Mouse (Mus musculus): ENCODE results near the gene Cnr1. TPM values are rescaled to one million over a fixed set of nuclear protein-coding genes. Genes with fewer than 3 reads are reported as not detected.
A peak's percentile ranks its signal among the peaks of the same experiment; 100 is the strongest.

Gene Cnr1
- 31.9 and 33.9 TPM in 2 replicates for polyA plus RNA-seq (2016; fragmentation: Nextera tagmentation; extraction: Ambion mirVana)

GRCm38 (mm10) chr4:33924234-33924888, at the start of gene Cnr1:
Cnr1 (plus strand) TSS chr4:33924593.
- H3K27me3 ChIP-seq (replicated peaks), result peaks cover 24% of the 10 kb centered on the region
- H3K9ac ChIP-seq, result peak within 1 kb of the TSS; percentile 89
- peak within 1 kb of the TSS; percentile 95 for H3K4me2 ChIP-seq (replicated peaks)
- no peaks in the 10 kb centered on the region for H3K36me3 ChIP-seq
- under 1% methylated on average over 57 of the region's 77 CpGs for WGBS
- H3K27ac ChIP-seq, result peak within 1 kb of the TSS; percentile 87
- peak; percentile 91 for ATAC-seq (ENCODE audit: low FRiP score, low read depth)
- peaks cover 7% of the 10 kb centered on the region; the same call in 1 of the 2 replicates for H3K4me1 ChIP-seq
- peak within 1 kb of the TSS; percentile 68 for H3K4me3 ChIP-seq
- H3K9me3 ChIP-seq, result no peaks in the 10 kb centered on the region

- Histone ChIP-seq H3K4me1 (no peaks in the 10 kb centered on the region), H3K36me3 (no peaks in the 10 kb centered on the region), H3K27me3 (replicated peaks) (no peaks in the 10 kb centered on the region), H3K9me3 (0 out of 2 replicates have a peak, but pooled peaks cover 4% of the 10 kb centered on the region), H3K9ac (no peak overlapping the region), H3K27ac (no peak overlapping the region), H3K4me2 (replicated peaks) (no peak overlapping the region), H3K4me3 (no peak overlapping the region)
- no peak for ATAC-seq (ENCODE audit: low FRiP score, low read depth)
- 89% methylated on average over 3 of the region's 3 CpGs for WGBS
Measured at GRCm38 (mm10) chr4:33879944-33880343, 44.4 kb upstream of the Cnr1 start.

- Histone ChIP-seq H3K9ac (no peak overlapping the region), H3K36me3 (no peaks in the 10 kb centered on the region), H3K4me1 (no peaks in the 10 kb centered on the region), H3K4me3 (no peak overlapping the region), H3K4me2 (replicated peaks) (no peak overlapping the region), H3K27ac (no peak overlapping the region), H3K27me3 (replicated peaks) (no peaks in the 10 kb centered on the region), H3K9me3 (0 out of 2 replicates have a peak, but pooled peaks cover 4% of the 10 kb centered on the region)
- ATAC-seq (ENCODE audit: low FRiP score, low read depth), result no peak
- 84% methylated on average over 3 of the region's 3 CpGs for WGBS
Measured at GRCm38 (mm10) chr4:33886026-33886425, 38.4 kb upstream of the Cnr1 start.

- H3K36me3 ChIP-seq, result no peaks in the 10 kb centered on the region
- H3K4me1 ChIP-seq, result peaks cover 10% of the 10 kb centered on the region; the same call in 1 of the 2 replicates
- H3K27ac ChIP-seq, result no peak overlapping the region
- H3K9ac ChIP-seq, result no peak overlapping the region
- no peaks in the 10 kb centered on the region for H3K27me3 ChIP-seq (replicated peaks)
- WGBS, result 81% methylated on average over 2 of the region's 2 CpGs
- no peak for ATAC-seq (ENCODE audit: low FRiP score, low read depth)
- no peak overlapping the region for H3K4me3 ChIP-seq
- no peaks in the 10 kb centered on the region for H3K9me3 ChIP-seq
- no peak overlapping the region for H3K4me2 ChIP-seq (replicated peaks)
Measured at GRCm38 (mm10) chr4:33889976-33890375, 34.4 kb upstream of the Cnr1 start.

- Histone ChIP-seq H3K27ac (no peak overlapping the region), H3K36me3 (no peaks in the 10 kb centered on the region), H3K27me3 (replicated peaks) (no peaks in the 10 kb centered on the region), H3K9ac (no peak overlapping the region), H3K4me3 (no peak overlapping the region), H3K4me2 (replicated peaks) (no peak overlapping the region), H3K9me3 (no peaks in the 10 kb centered on the region), H3K4me1 (peaks cover 10% of the 10 kb centered on the region; the same call in 1 of the 2 replicates)
- no peak for ATAC-seq (ENCODE audit: low FRiP score, low read depth)
- 13% methylated on average over 7 of the region's 7 CpGs for WGBS
Measured at GRCm38 (mm10) chr4:33892178-33892869, 32.1 kb upstream of the Cnr1 start.

GRCm38 (mm10) chr4:33893841-33894240, 30.6 kb upstream of the Cnr1 start:
- H3K9me3 ChIP-seq, result no peaks in the 10 kb centered on the region
- WGBS, result 77% methylated on average over 7 of the region's 7 CpGs
- no peak for ATAC-seq (ENCODE audit: low FRiP score, low read depth)
- H3K4me3 ChIP-seq, result no peak overlapping the region
- peaks cover 10% of the 10 kb centered on the region; the same call in 1 of the 2 replicates for H3K4me1 ChIP-seq
- no peak overlapping the region for H3K27ac ChIP-seq
- no peaks in the 10 kb centered on the region for H3K27me3 ChIP-seq (replicated peaks)
- no peak overlapping the region for H3K4me2 ChIP-seq (replicated peaks)
- H3K9ac ChIP-seq, result no peak overlapping the region
- H3K36me3 ChIP-seq, result no peaks in the 10 kb centered on the region

- Histone ChIP-seq H3K4me1 (peaks cover 10% of the 10 kb centered on the region; the same call in 1 of the 2 replicates), H3K36me3 (no peaks in the 10 kb centered on the region), H3K27ac (no peak overlapping the region), H3K27me3 (replicated peaks) (no peaks in the 10 kb centered on the region), H3K4me3 (no peak overlapping the region), H3K4me2 (replicated peaks) (no peak overlapping the region), H3K9me3 (no peaks in the 10 kb centered on the region), H3K9ac (no peak overlapping the region)
- 73% methylated on average over 8 of the region's 8 CpGs for WGBS
- ATAC-seq (ENCODE audit: low FRiP score, low read depth), result no peak
Measured at GRCm38 (mm10) chr4:33895046-33895445, 29.3 kb upstream of the Cnr1 start.

DNA sequence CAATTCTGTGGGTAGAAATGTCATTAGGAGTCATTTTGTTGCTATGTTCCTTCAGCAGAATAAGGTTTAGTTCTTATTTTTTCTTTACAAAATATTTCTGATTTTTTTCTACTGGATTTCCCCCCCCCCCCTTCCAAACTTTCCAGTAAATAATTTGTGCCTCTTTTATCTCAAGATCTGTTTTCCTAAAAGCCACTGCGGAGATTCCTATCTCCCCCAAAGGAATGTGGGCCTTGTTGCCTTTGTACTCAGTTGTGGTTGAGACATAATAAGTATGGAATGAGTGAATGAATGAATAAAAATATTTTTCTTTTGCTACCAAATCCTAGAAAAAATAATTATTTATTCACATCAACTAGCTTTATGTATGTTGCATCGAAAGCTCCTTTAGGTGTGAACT, 28.9 kb upstream of the Cnr1 start:
- Histone ChIP-seq H3K9me3 (no peaks in the 10 kb centered on the region), H3K4me1 (peaks cover 10% of the 10 kb centered on the region; the same call in 1 of the 2 replicates)
- 98% methylated on average over 2 of the region's 2 CpGs for WGBS

DNA sequence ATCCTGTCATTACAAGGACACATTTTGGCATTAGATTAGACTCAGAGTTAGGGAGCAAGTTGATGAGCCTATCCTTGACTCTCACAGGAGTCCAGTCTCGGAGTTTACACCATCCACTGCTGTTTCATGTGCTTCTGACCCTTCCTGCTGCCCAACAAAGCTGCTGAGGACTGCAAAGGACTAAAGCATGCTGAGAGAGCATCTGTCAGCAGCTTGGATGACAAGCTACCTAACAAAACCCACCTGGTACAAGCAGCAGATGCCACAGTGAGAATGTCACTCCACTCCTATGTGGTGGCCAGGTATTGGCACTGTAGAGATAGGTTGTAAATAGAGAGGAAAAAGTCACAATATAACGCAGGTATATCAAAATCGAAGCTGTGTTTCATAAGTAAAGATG, 22.7 kb upstream of the Cnr1 start:
- H3K27me3 ChIP-seq (replicated peaks), result no peaks in the 10 kb centered on the region
- no peak overlapping the region for H3K9ac ChIP-seq
- WGBS, result 84% methylated on average over 3 of the region's 3 CpGs
- no peak overlapping the region for H3K27ac ChIP-seq
- no peak overlapping the region for H3K4me2 ChIP-seq (replicated peaks)
- H3K36me3 ChIP-seq, result no peaks in the 10 kb centered on the region
- H3K9me3 ChIP-seq, result no peaks in the 10 kb centered on the region
- H3K4me1 ChIP-seq, result no peaks in the 10 kb centered on the region
- ATAC-seq (ENCODE audit: low FRiP score, low read depth), result no peak
- no peak overlapping the region for H3K4me3 ChIP-seq

More for the DNA sequence above, 28.9 kb upstream of the Cnr1 start:
- Histone ChIP-seq H3K9ac (no peak overlapping the region), H3K36me3 (no peaks in the 10 kb centered on the region), H3K4me2 (replicated peaks) (no peak overlapping the region), H3K27ac (no peak overlapping the region), H3K27me3 (replicated peaks) (no peaks in the 10 kb centered on the region), H3K4me3 (no peak overlapping the region)
- no peak for ATAC-seq (ENCODE audit: low FRiP score, low read depth)

GRCm38 (mm10) chr4:33903812-33904340, 20.5 kb upstream of the Cnr1 start:
- H3K9me3 ChIP-seq, result no peaks in the 10 kb centered on the region
- 69% methylated on average over 1 of the region's 1 CpGs for WGBS
- ATAC-seq (ENCODE audit: low FRiP score, low read depth), result no peak

DNA sequence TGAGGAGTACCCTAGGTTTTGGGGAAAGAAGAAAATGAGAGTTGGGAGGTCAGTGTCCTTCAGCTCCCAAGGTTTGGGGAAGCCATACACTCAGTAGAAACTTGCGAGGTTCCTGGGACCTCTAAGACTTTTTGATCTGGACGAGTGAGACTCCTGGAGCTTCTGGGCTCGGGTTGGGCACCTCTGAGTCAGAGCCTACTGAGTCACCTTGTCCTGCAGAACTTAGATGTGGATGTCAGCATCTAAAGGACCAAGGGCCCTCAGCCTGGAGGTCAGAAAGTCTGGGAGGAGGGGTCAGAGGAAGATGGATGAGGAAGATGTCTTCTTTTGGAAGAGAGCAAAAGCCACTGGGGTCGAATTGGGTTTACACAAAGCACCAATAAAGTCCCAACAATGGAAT, 19.6 kb upstream of the Cnr1 start:
- Histone ChIP-seq H3K36me3 (no peaks in the 10 kb centered on the region), H3K9me3 (no peaks in the 10 kb centered on the region), H3K4me3 (no peak overlapping the region), H3K27ac (no peak overlapping the region), H3K4me1 (no peaks in the 10 kb centered on the region), H3K9ac (no peak overlapping the region), H3K27me3 (replicated peaks) (no peaks in the 10 kb centered on the region), H3K4me2 (replicated peaks) (no peak overlapping the region)
- 78% methylated on average over 4 of the region's 4 CpGs for WGBS
- no peak for ATAC-seq (ENCODE audit: low FRiP score, low read depth)

More at GRCm38 (mm10) chr4:33903812-33904340, 20.5 kb upstream of the Cnr1 start:
- Histone ChIP-seq H3K36me3 (no peaks in the 10 kb centered on the region), H3K27ac (no peak overlapping the region), H3K27me3 (replicated peaks) (no peaks in the 10 kb centered on the region), H3K4me3 (no peak overlapping the region), H3K4me1 (no peaks in the 10 kb centered on the region), H3K9ac (no peak overlapping the region), H3K4me2 (replicated peaks) (no peak overlapping the region)

DNA sequence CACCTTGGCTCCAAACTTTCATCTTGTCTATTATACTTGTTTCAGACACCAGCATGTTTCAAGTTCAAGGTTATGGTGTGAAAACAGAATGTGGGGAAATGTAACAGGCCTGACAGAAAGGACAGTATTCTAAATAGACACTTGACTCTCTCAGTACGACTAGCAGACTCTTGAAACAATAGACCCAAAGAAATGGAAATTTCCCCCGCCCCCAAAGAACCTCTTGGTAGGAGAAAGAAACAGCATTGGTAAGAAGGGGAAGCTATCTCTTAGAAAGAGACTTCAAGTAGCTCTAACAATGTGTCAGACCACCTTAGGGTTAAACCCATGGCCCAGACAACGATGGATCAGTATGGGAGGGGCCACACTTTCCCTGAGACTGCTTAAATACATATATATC, 15.6 kb upstream of the Cnr1 start:
- Histone ChIP-seq H3K9me3 (no peaks in the 10 kb centered on the region), H3K27ac (no peak overlapping the region), H3K9ac (no peak overlapping the region), H3K4me2 (replicated peaks) (no peak overlapping the region), H3K4me3 (no peak overlapping the region), H3K27me3 (replicated peaks) (no peaks in the 10 kb centered on the region), H3K36me3 (no peaks in the 10 kb centered on the region), H3K4me1 (no peaks in the 10 kb centered on the region)
- 30% methylated on average over 3 of the region's 3 CpGs for WGBS
- ATAC-seq (ENCODE audit: low FRiP score, low read depth), result no peak
